Mouse (Mus musculus): ENCODE results near the gene Ccnk.

Gene Ccnk

DNA sequence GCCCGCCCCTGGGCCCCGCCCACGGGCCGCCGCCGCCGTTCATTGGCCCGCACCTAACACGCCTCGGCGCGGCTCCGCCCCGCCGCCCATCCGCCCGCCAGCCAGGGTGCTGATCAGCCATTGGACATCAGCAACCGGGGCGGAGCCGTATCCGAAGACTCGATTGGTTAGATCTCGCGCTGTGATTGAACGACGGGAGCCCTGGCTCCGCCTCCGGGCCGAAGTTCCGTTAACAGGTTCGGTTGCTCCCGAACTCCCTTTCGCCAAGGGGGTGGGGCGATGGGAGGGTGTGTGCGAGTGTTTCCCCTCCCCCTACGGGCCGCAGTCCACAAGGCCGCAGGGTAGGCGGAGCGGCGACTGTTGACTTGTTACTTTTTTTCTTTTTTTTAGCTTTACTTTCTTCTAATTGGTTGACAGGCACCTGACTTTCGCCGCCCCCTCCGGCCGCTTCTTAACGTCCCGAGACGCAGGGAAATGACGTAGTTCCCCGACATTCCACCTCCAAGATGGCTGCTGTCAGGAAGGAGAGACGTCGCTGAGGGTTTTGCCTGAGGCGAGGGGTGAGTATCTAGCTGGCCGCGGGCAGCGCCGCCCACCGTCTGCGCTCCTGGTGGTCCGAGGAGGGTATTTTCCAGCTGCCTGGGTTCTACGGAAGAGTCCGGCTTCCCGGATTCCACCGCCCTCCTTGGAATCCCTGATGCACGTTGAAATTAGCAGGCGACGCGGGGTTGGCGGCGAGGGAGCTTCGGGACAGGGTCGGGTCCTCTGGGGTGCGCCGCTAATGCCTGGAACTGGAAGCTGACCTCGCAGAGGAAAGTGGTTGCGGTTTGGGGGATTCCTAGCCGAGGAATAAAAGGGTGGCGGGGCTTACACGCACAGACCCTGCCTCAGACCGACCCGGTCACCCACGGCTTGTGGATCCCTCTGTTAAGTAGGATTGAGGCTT is at the start of gene Ccnk:
TSS of gene Ccnk (plus strand) at position 259 of the 946 bp plus-strand sequence.
- TF ChIP-seq GATA4 (IDR thresholded peaks at IDR 0.05; ENCODE audit: insufficient replicate concordance, low read length): peak; percentile 18; the same call in 1 of the 2 replicates

GRCm38 (mm10) chr12:108132450-108133070 is 46.8 kb upstream of the Ccnk start:
- no peak for TF ChIP-seq GATA4 (IDR thresholded peaks at IDR 0.05; ENCODE audit: insufficient replicate concordance, low read length)

DNA sequence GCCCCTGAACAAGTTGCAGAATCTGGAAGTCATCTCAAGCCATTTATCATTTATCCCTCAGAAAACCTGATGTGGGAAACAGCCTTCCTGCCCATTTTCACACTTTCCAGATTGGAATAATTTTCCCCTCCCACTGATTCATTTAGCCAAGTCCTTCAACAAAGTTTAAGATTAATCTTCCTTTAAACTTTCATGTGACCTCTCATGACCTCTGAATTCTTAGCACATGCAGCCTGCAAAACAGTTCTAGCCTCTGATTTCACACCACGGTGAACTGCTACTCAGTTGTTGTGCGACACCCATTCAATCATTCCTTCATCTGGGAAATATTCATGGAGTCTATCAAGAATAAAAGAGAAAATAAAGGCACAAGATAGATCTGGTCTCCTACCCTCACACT is 46.2 kb upstream of the Ccnk start:
- TF ChIP-seq GATA4 (IDR thresholded peaks at IDR 0.05; ENCODE audit: insufficient replicate concordance, low read length): no peak

DNA sequence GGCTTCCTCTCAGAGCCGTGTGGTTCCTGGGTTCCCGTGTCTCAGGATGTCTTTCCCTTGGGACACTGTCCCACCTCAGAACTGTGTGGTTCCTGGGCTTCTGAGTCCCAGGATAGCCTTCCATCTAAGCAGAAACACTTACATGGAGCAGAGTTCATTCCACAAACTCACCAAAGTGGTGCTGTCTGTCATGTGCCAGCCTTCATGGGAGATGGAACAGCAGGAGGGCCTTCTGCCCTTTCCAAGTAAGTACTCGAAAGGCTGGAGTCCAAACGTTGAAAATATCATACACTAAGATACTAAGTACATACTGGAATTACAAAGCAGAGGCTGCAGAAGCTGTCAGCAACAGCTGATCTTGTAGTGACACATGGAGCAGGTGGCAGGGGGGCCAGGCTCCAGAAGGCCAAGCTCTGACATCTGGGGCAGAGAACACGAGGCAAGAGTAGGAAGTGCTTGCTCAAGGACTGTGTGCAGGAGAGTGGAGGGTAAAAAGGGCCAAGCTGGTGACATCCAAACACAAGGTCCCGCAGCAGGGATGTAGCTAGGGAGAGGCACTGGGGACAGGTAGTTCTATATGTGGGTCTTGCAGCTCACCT is 43.7 kb upstream of the Ccnk start:
- TF ChIP-seq GATA4 (IDR thresholded peaks at IDR 0.05; ENCODE audit: insufficient replicate concordance, low read length): no peak

DNA sequence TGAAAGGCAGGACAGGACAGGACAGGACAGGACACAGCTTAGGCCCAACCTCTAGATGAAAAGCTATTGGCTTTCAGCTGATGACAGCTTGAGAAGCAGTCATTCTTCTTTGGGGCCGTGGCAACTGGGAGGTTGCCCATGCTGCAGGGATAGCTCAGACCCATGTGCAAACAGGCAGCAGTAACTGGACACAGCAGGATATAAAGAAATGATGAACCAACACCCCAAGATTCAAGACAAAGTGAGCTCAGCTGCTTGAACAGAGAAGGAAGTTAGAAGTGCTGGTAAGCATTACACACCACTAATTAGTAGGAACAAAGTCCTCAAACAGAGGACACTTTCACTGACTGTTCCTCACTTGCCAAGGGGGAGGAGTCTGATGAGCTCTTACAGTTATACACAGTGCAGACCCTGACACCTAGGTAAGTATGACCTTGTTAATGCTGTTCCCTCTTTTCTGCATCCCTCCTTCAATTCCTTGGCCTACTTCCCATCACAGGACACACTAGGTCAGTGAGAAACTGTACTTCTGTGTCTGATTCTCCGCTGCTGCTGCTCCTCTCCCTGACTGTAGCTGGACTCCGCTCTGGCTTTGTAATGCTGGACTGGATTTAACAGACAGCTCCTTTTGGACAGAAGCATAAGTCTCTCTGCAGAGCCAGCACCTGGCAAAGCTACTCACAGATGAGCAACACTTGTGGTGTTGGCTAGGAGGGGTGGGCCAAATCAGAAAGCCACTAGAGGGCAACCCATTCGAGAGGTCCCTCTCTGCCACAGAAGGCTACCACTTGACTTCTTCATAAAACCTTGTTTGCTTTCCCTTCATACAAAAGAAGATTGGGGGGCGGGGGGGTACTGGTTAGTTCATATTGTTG is 35.5 kb upstream of the Ccnk start:
- no peak for TF ChIP-seq GATA4 (IDR thresholded peaks at IDR 0.05; ENCODE audit: insufficient replicate concordance, low read length)

- no peak for TF ChIP-seq GATA4 (IDR thresholded peaks at IDR 0.05; ENCODE audit: insufficient replicate concordance, low read length)
Measured at GRCm38 (mm10) chr12:108145198-108145597, 34.2 kb upstream of the Ccnk start.

DNA sequence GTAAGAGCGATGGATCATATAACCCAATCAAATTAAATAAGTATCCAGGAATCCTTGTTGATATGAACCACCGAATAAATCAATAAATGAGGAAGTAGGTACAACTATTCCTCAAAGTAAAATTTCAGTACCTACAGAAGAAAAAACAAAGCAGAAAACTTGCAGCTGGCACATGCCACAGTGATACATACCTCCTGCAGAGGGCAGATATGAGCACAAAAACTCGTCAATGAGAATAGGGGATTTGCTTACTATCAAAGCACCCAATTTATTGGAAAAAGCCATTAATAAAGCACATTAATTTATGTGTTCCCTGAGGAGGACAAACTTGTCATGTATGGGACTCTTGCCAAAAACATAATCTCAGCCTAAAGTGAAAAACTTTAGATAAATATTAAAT is 29.6 kb upstream of the Ccnk start:
- TF ChIP-seq GATA4 (IDR thresholded peaks at IDR 0.05; ENCODE audit: insufficient replicate concordance, low read length): no peak

- TF ChIP-seq GATA4 (IDR thresholded peaks at IDR 0.05; ENCODE audit: insufficient replicate concordance, low read length): no peak
Measured at GRCm38 (mm10) chr12:108152743-108153142, 26.6 kb upstream of the Ccnk start.

GRCm38 (mm10) chr12:108159863-108160262 is 19.5 kb upstream of the Ccnk start:
- no peak for TF ChIP-seq GATA4 (IDR thresholded peaks at IDR 0.05; ENCODE audit: insufficient replicate concordance, low read length)

- no peak for TF ChIP-seq GATA4 (IDR thresholded peaks at IDR 0.05; ENCODE audit: insufficient replicate concordance, low read length)
Measured at GRCm38 (mm10) chr12:108162036-108162435, 17.3 kb upstream of the Ccnk start.

- TF ChIP-seq GATA4 (IDR thresholded peaks at IDR 0.05; ENCODE audit: insufficient replicate concordance, low read length): no peak
Measured at GRCm38 (mm10) chr12:108163706-108164105, 15.7 kb upstream of the Ccnk start.

GRCm38 (mm10) chr12:108168909-108169308 is 10.5 kb upstream of the Ccnk start:
- TF ChIP-seq GATA4 (IDR thresholded peaks at IDR 0.05; ENCODE audit: insufficient replicate concordance, low read length): no peak

DNA sequence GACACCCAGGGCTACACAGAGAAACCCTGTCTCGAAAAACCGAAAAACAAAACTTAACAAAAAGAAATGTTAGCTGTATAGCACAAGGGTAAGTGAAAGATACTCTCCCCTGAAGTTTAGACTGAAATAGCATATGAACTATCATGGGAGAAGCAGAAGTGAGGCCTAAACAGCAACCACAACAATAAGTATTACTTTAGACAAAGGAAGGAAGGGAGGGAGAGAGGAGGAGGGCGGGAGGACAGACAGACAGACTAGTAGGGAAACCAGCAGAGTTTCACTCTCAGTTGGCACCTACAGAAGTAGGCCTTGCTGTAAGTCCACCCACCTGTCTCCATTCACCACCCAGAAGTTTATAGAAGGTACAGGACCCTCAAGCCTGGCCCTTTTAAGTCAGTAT is 8.9 kb upstream of the Ccnk start:
- no peak for TF ChIP-seq GATA4 (IDR thresholded peaks at IDR 0.05; ENCODE audit: insufficient replicate concordance, low read length)

- TF ChIP-seq GATA4 (IDR thresholded peaks at IDR 0.05; ENCODE audit: insufficient replicate concordance, low read length): no peak
Measured at GRCm38 (mm10) chr12:108171336-108171735, 8.0 kb upstream of the Ccnk start.

DNA sequence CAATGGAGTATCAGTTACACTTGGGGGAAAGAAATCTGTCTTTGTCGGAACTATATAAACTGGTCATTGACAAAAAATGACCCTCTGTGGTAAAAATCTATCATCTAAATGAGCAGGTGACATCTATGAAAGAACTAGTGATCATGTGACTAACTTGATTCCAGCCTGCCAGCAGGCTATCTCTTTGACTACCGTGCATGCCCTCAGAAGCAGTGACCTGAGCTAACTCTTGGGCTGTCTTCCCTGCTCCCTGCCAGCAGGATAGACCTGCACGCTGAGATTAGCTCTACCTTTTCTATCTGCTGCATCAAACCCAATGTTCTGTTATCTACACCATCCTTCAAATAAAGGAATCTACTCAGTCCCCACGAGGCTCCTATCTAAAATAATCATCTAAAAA is 6.7 kb upstream of the Ccnk start:
- no peak for TF ChIP-seq GATA4 (IDR thresholded peaks at IDR 0.05; ENCODE audit: insufficient replicate concordance, low read length)
